Mouse (Mus musculus) CD8-positive naive resting alpha-beta T cell, adult 57 days (primary cell): ENCODE measurements around the gene Tbc1d10a. TPM values are rescaled to one million over a fixed set of nuclear protein-coding genes. Genes with fewer than 3 reads are reported as not detected.

Source experiments
- total RNA-seq: library from RNA; stranded (reverse); gene quantifications from one replicate; pipeline ENCODE4 v1.2.4, GENCODE M21; 2023

The Tbc1d10a gene
- 44.6 TPM for total RNA-seq

DNA sequence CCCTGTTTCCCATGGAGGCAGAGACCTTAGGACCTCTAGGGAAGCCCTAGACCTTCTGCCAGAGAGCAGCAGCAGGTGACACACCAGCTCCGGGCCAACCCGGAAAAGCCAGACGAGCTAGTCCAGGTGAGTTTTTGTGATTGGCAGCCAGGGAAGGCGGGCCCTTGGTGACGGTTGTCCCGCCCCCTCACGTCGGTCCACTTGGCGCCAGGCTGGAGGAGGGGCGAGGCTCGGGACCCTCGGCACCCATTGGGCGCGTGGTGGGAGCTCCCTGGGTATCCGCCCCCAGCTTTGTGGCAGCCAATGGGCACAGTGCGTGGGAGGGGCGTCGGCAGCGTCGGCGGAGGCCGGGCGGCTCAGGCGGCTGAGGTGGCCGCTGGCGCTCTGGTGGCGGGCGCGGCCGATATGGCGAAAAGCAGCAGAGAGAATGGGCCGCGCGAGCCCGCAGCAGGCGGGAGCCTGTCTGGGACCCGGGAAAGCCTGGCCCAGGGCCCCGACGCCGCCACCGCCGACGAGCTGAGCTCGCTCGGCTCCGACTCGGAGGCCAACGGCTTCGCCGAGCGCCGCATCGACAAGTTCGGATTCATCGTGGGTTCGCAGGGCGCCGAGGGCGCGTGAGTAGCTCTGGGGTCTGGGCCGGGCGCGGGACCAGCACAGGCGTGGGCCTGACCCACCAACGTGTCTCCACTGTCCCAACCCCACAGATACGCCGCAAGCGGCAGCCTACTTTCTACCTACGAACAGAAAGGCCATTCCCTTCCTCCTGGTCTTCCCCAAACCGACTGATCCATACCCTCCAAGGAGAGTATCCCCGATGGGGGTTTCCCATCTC, at the start of gene Tbc1d10a:
Gene Tbc1d10a, plus strand, starts transcription at position 304 of the 832 bp plus-strand sequence.

DNA sequence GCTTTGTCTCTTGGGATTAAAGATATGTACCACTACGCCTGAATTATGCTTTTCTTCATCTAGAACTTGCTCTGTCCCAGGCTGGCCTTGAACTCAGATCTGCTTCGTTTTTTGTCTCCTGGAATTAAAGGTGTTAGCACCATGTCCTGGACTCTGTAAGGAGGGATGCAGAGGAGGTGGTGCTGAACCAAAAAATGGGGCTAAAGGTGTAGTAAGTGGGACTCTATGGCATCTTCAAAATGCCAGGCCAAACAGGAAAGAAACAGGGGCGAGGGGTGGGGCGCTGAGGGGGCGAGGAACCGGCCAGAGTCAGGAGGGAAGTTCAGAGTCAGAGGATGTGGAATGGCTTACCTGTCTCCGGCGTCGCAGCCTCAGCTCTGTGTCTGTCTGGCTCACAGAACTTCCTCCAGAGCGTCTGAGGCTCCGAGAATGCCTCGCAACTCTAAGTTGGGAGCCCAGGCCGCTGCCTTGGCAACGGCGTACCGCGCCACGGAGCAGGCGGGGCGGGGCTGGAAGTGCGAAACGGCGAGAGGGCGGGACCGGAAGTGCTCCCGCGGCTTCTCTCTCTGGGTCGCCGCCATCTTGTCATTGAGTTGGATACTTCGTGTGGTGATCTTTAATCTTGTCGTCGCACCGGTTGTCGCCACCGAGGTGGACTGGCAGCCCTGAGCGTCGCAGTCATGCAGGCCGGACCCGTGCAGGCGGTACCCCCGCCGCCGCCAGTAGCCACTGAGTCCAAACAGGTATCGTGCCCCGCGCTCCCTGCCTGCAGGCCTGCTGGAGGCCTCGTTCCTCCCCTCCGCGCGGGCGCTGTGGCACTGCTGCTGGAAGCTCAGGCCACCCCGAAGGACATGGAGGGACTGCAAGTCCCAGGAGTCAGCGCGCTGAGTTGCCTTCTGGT, 26.5 kb upstream of the Tbc1d10a start, which contains the start of the genes Ccdc157 and Sf3a1:
Gene Ccdc157, minus strand, starts transcription at position 486 of the 901 bp plus-strand sequence.
Gene Sf3a1, plus strand, starts transcription at position 543 of the 901 bp plus-strand sequence.

DNA sequence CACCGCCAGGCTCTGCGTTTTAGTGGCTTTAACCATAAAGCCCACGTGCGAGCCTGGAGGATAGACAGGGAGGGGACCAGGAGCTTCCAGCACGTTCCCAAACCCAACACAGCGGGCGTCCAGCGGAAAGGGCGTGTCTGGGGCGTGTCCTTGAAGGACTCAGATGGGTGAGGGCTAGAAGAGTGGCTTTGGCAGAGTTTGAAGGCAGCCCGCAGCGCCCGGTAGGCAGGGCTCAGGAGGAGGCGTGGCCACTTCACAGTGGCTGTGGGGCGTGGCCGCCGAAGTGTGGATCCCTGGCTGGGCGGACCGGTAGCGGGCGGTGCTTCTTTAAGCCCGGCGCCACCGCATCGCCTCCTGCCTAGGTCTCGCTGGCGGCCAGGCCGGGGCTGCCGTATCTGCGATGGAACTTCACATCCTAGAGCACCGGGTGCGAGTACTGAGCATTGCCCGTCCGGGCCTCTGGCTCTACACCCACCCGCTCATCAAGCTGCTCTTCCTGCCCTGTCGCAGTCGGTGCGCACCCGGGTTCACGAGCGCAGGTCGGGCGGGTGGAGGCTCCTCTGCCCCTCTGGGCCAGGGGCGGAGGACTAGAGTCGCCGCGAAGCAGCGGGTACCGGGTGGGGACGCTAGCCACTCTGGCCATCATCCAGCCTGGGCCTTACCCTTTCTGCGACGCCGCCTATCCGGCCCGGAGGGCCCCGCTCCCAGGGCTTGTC, 31.5 kb downstream of the Tbc1d10a start, which contains the start of gene Castor1:
Gene Castor1, plus strand, starts transcription at position 312 of the 716 bp plus-strand sequence.

DNA sequence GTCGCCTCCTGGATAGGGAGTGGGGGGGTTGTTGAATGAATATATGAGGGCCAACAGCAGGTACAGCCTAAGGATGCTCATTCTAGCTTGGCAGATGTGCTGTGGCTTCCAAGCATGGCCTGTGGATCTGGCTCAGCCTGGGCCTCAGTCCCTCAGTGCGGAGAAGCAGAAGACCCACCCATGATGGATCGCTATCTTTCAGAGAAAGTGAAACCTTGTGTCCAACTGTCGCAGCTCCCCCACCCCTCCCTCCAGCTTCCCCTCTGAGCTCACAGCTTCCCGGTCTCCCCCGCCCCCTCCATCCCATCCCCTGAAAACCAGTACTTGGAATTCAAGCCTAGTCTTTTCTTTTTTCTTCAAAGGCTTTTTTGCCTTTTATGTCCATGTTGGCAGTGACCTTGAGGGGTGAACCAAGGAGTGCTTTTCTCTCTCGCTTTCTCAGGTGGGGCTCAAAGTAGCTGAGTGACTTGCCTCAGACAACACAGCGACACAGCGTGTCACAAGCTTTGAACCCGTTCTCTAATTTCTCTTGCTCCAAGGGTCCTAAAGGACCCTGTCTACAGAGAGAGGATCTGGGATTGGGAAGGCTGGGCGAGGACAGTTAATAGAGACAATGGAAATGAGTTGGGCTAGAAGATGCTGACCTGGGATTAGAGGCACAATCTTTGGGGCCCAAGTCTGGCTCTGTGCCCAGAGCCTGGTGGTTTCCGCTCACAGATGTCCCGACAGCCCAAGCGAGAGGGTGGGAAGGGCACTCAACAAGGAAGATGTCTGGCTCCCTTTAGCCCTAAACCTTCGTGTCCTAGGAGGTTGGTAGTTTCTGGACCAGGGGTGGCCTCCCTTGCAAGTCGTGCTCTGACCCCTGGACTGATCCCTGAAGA, 49.3 kb downstream of the Tbc1d10a start, which contains the start of gene Osm:
Gene Osm, plus strand, starts transcription at position 756 of the 881 bp plus-strand sequence.

DNA sequence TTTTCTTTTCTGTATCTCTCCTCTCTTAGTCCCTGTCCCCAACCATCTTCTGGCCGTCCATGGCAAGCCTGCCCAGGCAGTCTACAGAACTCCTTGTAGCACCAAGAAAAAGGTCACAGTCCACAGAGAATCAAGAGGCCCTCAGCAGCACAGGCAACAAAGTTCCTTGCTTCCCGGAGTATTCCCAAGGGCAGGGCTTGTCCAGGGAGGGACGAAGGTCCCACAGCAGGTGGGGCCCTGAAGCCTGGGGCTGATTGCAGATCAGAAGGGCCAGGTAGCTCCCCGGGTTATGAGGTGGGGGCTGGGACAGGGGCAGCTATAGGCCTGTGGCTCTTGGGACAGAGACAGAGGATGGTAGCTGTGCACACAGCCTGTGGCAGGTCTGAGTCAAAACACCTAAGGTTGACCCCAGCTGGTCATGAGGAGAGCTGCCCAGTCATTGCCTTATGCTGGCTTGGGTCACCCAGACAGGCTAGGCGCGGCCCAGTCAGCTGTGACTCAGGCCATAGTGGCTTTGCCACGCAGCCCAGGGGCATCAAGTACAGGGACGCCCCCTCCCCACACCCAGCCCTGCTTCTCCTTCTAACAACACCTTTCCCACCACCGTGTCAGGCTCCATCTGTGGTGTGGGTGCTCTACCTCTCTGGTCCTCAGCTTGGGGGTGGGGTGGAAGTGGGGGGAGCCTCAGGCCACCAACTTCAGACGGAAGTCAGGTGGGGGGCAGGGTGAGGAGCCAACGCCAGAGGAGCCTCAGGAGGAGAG, 70.4 kb downstream of the Tbc1d10a start, which contains the start of gene Lif:
Gene Lif, plus strand, starts transcription at position 712 of the 762 bp plus-strand sequence.

Other genes starting within 250 kb of the Tbc1d10a start
- 84.3 TPM for gene Pes1, start 222.8 kb upstream of the Tbc1d10a start, total RNA-seq
- gene 4930556J24Rik, start 210.0 kb upstream of the Tbc1d10a start, total RNA-seq: not detected
- gene Gal3st1, start 203.2 kb upstream of the Tbc1d10a start, total RNA-seq: not detected
- not detected for gene Sec14l4, start 155.3 kb upstream of the Tbc1d10a start, total RNA-seq
- gene Sec14l3, start 121.9 kb upstream of the Tbc1d10a start, total RNA-seq: not detected
- 1.5 TPM for gene Mtfp1, start 91.3 kb upstream of the Tbc1d10a start, total RNA-seq
- 2.0 TPM for gene Sec14l2, start 63.4 kb upstream of the Tbc1d10a start, total RNA-seq
- 22.8 TPM for gene Rnf215, start 51.6 kb upstream of the Tbc1d10a start, total RNA-seq
- 9.5 TPM for gene Ccdc157, start 26.5 kb upstream of the Tbc1d10a start, total RNA-seq
- 61.1 TPM for gene Sf3a1, start 26.4 kb upstream of the Tbc1d10a start, total RNA-seq
- 6.7 TPM for gene Castor1, start 31.4 kb downstream of the Tbc1d10a start, total RNA-seq
- gene Osm, start 49.6 kb downstream of the Tbc1d10a start, total RNA-seq: 7.3 TPM
- 0.21 TPM for gene Lif, start 70.8 kb downstream of the Tbc1d10a start, total RNA-seq